22 mouse cellular contexts compared by ENCODE assay signal in the genomic region with DNA sequence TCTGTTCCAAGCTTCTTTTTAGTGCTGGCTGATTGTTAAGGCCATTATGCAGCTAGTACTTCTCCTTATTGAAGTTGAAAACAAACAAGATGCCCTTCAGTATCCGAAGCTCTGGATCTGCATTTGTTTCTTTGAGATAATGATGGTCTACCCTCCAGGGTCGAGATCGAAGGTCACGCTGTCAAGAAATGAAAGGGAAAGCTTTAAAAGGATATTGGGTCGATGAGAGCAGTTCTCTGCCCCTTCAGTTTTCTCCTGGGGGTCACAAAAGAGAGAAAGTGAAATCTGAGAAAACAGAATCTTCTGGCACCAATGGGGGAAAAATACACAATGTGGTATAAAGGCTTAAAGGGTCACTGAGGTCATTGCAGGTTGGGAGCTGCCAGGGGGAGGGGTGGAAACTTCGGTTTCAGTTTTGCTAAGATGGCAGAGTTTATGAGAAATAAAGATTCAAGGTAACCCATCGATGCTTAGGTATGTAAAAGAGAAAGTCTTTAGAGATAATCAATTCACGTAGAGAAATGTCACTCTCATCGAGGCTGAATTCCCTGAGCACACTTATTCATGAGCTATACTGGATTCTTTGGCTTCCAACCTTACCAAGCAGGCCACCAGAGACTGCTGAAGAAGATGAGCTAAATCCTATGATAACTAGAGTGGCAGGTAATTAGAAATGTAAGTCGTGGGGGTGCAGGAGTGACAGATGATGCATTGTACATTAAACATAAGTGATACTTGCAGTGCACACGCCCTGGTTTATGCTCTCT.
DNase-seq lines count a peak whose midpoint lies in the region; ATAC-seq and TF ChIP-seq lines count a peak whose summit lies in the region.
"Had no signal": no experiment of that assay in that cellular context is flagged by ENCODE, and none has a peak within 500 bp of the region (broad histone marks: within the 10 kb centered on the region; RNA-seq: fewer than 3 reads in every experiment).

No protein-coding gene starts in this region.

- WGBS in midbrain, embryonic 11.5 days = 37% methylated on average over 11 of the region's 11 CpGs
- WGBS in midbrain, postnatal 0 days = 36% methylated on average over 11 of the region's 11 CpGs
- WGBS in midbrain, embryonic 13.5 days = 34% methylated on average over 11 of the region's 11 CpGs

- no peak for TF ChIP-seq CTCF in midbrain, postnatal 0 days (IDR thresholded peaks at IDR 0.05)
- no peak for TF ChIP-seq CTCF in MEL (IDR thresholded peaks at IDR 0.05 in 2 of 3, conservative IDR thresholded peaks at IDR 0.05 in 1 of 3; ENCODE audit: control insufficient read depth in 1 of 3, insufficient read depth in 1 of 3, low read depth in 2 of 3, low read length in 3 of 3, poor library complexity in 1 of 3, severe bottlenecking in 1 of 3)

- no peak overlapping the region for H3K4me2 ChIP-seq in midbrain, embryonic 11.5 days
- H3K4me2 ChIP-seq in midbrain, postnatal 0 days (ENCODE audit: low read depth, low read length, poor library complexity, severe bottlenecking) = no peak overlapping the region
- no peak overlapping the region for H3K4me2 ChIP-seq in midbrain, embryonic 13.5 days (replicated peaks)
- H3K4me2 ChIP-seq: embryonic facial prominence, embryonic 13.5 days; forebrain, embryonic 12.5 days; heart, embryonic 11.5 days; heart, embryonic 15.5 days; hindbrain, embryonic 12.5 days had no signal

- H3K27me3 ChIP-seq in midbrain, embryonic 11.5 days (ENCODE audit: control insufficient read depth, insufficient read depth, low read length) = no peaks in the 10 kb centered on the region
- H3K27me3 ChIP-seq in midbrain, postnatal 0 days (ENCODE audit: insufficient read depth, low read length) = no peaks in the 10 kb centered on the region
- no peaks in the 10 kb centered on the region; a peak in 1 of 4 replicates for H3K27me3 ChIP-seq in MEL (ENCODE audit: control insufficient read depth in 1 of 2, insufficient read depth in 2 of 2, low read length in 2 of 2)
- H3K27me3 ChIP-seq in midbrain, embryonic 13.5 days = no peaks in the 10 kb centered on the region
- H3K27me3 ChIP-seq: embryonic facial prominence, embryonic 13.5 days; forebrain, embryonic 12.5 days; heart, embryonic 15.5 days; hindbrain, embryonic 12.5 days had no signal

- H3K27ac ChIP-seq in midbrain, embryonic 11.5 days (ENCODE audit: low read depth, low read length) = no peak overlapping the region
- no peak overlapping the region for H3K27ac ChIP-seq in midbrain, postnatal 0 days (ENCODE audit: low read depth, low read length)
- no peak overlapping the region for H3K27ac ChIP-seq in MEL (ENCODE audit: control insufficient read depth, low read depth, low read length)
- no peak overlapping the region for H3K27ac ChIP-seq in midbrain, embryonic 13.5 days
- H3K27ac ChIP-seq: embryonic facial prominence, embryonic 13.5 days; forebrain, embryonic 12.5 days; heart, adult 2 months; heart, embryonic 15.5 days; hindbrain, embryonic 12.5 days had no signal

- H3K4me1 ChIP-seq in midbrain, embryonic 11.5 days (ENCODE audit: control insufficient read depth, insufficient read depth, low read length) = peaks cover 2% of the 10 kb centered on the region; the same call in 1 of the 2 replicates
- H3K4me1 ChIP-seq in midbrain, postnatal 0 days (ENCODE audit: insufficient read depth, low read length) = no peaks in the 10 kb centered on the region
- H3K4me1 ChIP-seq in MEL (ENCODE audit: control insufficient read depth in 1 of 2, insufficient read depth in 2 of 2, low read length in 2 of 2) = no peaks in the 10 kb centered on the region
- H3K4me1 ChIP-seq in midbrain, embryonic 13.5 days (replicated peaks) = no peaks in the 10 kb centered on the region
- H3K4me1 ChIP-seq: embryonic facial prominence, embryonic 13.5 days; forebrain, embryonic 12.5 days; heart, embryonic 15.5 days; hindbrain, embryonic 12.5 days had no signal

- no peak overlapping the region for H3K9ac ChIP-seq in midbrain, embryonic 11.5 days (ENCODE audit: low read length)
- H3K9ac ChIP-seq in midbrain, postnatal 0 days (replicated peaks; ENCODE audit: low read length, poor library complexity, severe bottlenecking) = no peak overlapping the region
- no peak overlapping the region for H3K9ac ChIP-seq in MEL (ENCODE audit: control insufficient read depth, low read depth, low read length, poor library complexity, severe bottlenecking)
- no peak overlapping the region for H3K9ac ChIP-seq in midbrain, embryonic 13.5 days (replicated peaks)
- H3K9ac ChIP-seq: embryonic facial prominence, embryonic 13.5 days; forebrain, embryonic 12.5 days; heart, embryonic 15.5 days; hindbrain, embryonic 12.5 days had no signal

- TF ChIP-seq POLR2A in MEL (IDR thresholded peaks at IDR 0.05; ENCODE audit: control insufficient read depth in 1 of 2, insufficient read depth in 1 of 2, low read depth in 1 of 2, low read length in 2 of 2, poor library complexity in 1 of 2) = no peak

- no peaks in the 10 kb centered on the region for H3K79me2 ChIP-seq in MEL (ENCODE audit: control insufficient read depth, insufficient read depth, low read length, poor library complexity)

- DNase-seq in midbrain, embryonic 11.5 days (ENCODE audit: low spot score, missing footprints) = peak; percentile 85
- DNase-seq in midbrain, postnatal 0 days (ENCODE audit: low spot score) = no peak
- peak; percentile 15 for DNase-seq in MEL (ENCODE audit: low read depth, low spot score)
- DNase-seq in embryo, embryonic 10.5 days (ENCODE audit: low spot score) = peak; percentile 42
- no peak for DNase-seq in kidney, postnatal 14 days
- no peak for DNase-seq in urinary bladder, postnatal 10 days (ENCODE audit: low spot score)
- DNase-seq: adrenal gland, adult 8-10 months; adrenal gland, postnatal 36 days; cerebellum, adult 11-12 months; cerebellum, adult 9-10 months; cerebellum, postnatal 36 days; gastrocnemius, postnatal 14 days; heart, adult 2 months had no signal

- no peak overlapping the region for H3K4me3 ChIP-seq in midbrain, embryonic 11.5 days (ENCODE audit: low read depth, low read length)
- no peak overlapping the region for H3K4me3 ChIP-seq in midbrain, postnatal 0 days (ENCODE audit: low read depth, low read length)
- peak overlapping the region; percentile 23 to 41; a peak in 3 of 4 replicates for H3K4me3 ChIP-seq in MEL (ENCODE audit: control insufficient read depth in 1 of 2, insufficient read depth in 1 of 2, low read depth in 2 of 2, low read length in 2 of 2)
- H3K4me3 ChIP-seq in midbrain, embryonic 13.5 days (replicated peaks) = no peak overlapping the region
- H3K4me3 ChIP-seq: embryonic facial prominence, embryonic 13.5 days; forebrain, embryonic 12.5 days; heart, adult 2 months; heart, embryonic 15.5 days; hindbrain, embryonic 12.5 days had no signal

- TF ChIP-seq RAD21 in MEL (IDR thresholded peaks at IDR 0.05; ENCODE audit: low read depth, low read length) = no peak

- ATAC-seq in midbrain, embryonic 11.5 days (ENCODE audit: low FRiP score) = peak; percentile 82
- no peak for ATAC-seq in midbrain, postnatal 0 days (ENCODE audit: low FRiP score)
- 0 out of 2 replicates have a peak, but pooled peaks have one; percentile 30 for ATAC-seq in midbrain, embryonic 13.5 days
- ATAC-seq: forebrain, embryonic 16.5 days; hindbrain, embryonic 16.5 days; inflammation-experienced regulatory T-cells, adult 6 months had no signal

- no peaks in the 10 kb centered on the region for H3K9me3 ChIP-seq in midbrain, embryonic 11.5 days (ENCODE audit: control insufficient read depth, low read length)
- no peaks in the 10 kb centered on the region for H3K9me3 ChIP-seq in midbrain, postnatal 0 days (ENCODE audit: low read length)
- no peaks in the 10 kb centered on the region for H3K9me3 ChIP-seq in MEL (replicated peaks; ENCODE audit: insufficient read depth, low read length)
- no peaks in the 10 kb centered on the region for H3K9me3 ChIP-seq in midbrain, embryonic 13.5 days
- H3K9me3 ChIP-seq: embryonic facial prominence, embryonic 13.5 days; forebrain, embryonic 12.5 days; heart, embryonic 15.5 days; hindbrain, embryonic 12.5 days had no signal

- 0 out of 4 replicates have a peak, but pooled peaks of 1 of the 2 experiments have one; percentile 13 for TF ChIP-seq EP300 in MEL (IDR thresholded peaks at IDR 0.05; ENCODE audit: low read depth in 1 of 2, low read length in 2 of 2)

- no peaks in the 10 kb centered on the region for H3K36me3 ChIP-seq in midbrain, embryonic 11.5 days (ENCODE audit: control insufficient read depth, insufficient read depth, low read length)
- H3K36me3 ChIP-seq in midbrain, postnatal 0 days (ENCODE audit: insufficient read depth, low read length) = no peaks in the 10 kb centered on the region
- H3K36me3 ChIP-seq in MEL (ENCODE audit: control insufficient read depth in 1 of 2, insufficient read depth in 2 of 2, low read length in 2 of 2) = no peaks in the 10 kb centered on the region
- H3K36me3 ChIP-seq in midbrain, embryonic 13.5 days = no peaks in the 10 kb centered on the region
- H3K36me3 ChIP-seq: embryonic facial prominence, embryonic 13.5 days; forebrain, embryonic 12.5 days; heart, embryonic 15.5 days; hindbrain, embryonic 12.5 days had no signal

TF ChIP-seq in MEL, 35 proteins besides CTCF, POLR2A, EP300 and RAD21:
- no peak for TF ChIP-seq TAL1 (IDR thresholded peaks at IDR 0.05; ENCODE audit: low read length)
- TF ChIP-seq TCF12 (IDR thresholded peaks at IDR 0.05; ENCODE audit: low read depth, low read length) = 0 out of 2 replicates have a peak, but pooled peaks have one; percentile 4
- 0 out of 2 replicates have a peak, but pooled peaks have one; percentile 15 for TF ChIP-seq GATA1 (IDR thresholded peaks at IDR 0.05; ENCODE audit: low read depth, low read length)

Comparison
In these comparisons a context has a peak if more than half of its experiments do, and no peak if none do; other contexts are left out.
1. DNase-seq: peak in midbrain, embryonic 11.5 days (single experiment), MEL (single experiment) and embryo, embryonic 10.5 days (single experiment); none in midbrain, postnatal 0 days (single experiment), kidney, postnatal 14 days (single experiment) and urinary bladder, postnatal 10 days (single experiment).
2. H3K4me3 ChIP-seq: peak in MEL (2 of 2); none in midbrain, embryonic 11.5 days (single experiment), midbrain, postnatal 0 days (single experiment) and midbrain, embryonic 13.5 days (single experiment).